Mouse (Mus musculus) heart, embryonic 13.5 days (tissue): ENCODE measurements around the gene Cldn3. TPM values are rescaled to one million over a fixed set of nuclear protein-coding genes. Genes with fewer than 3 reads are reported as not detected.
"Not testable (repeated sequence)": the region's sequence is repeated elsewhere in the genome, so short reads cannot be mapped to it uniquely, and the experiment has no call there.

Experiments used
- ATAC-seq: fragments of 200-750 bp; cut with Nextera tagmentation; 2 replicates; pipeline ENCODE4 v1.8.0; 2017; ENCODE audit warnings: moderate TSS enrichment; ENCODE audit not compliant: insufficient number of reproducible peaks, low FRiP score, low TSS enrichment; ENCODE audit errors: extremely low read depth
- H3K27ac ChIP-seq: fragments of 300-500 bp; sonication (generic); replicated peaks from 2 replicates; pipeline ENCODE4 v1.5.1; 2015; ENCODE audit warnings: moderate library complexity, mild to moderate bottlenecking, inconsistent platforms
- H3K27me3 ChIP-seq: fragments of 300-500 bp; sonication (generic); replicated peaks from 2 replicates; pipeline ENCODE4 v1.6.1; 2015; ENCODE audit warnings: mild to moderate bottlenecking, inconsistent platforms
- H3K36me3 ChIP-seq: fragments of 300-500 bp; sonication (generic); 2 replicates; pipeline ENCODE4 v1.6.1; 2015; ENCODE audit warnings: mild to moderate bottlenecking, inconsistent platforms
- H3K4me1 ChIP-seq: fragments of 300-500 bp; sonication (generic); 2 replicates; pipeline ENCODE4 v1.6.1; 2015; ENCODE audit warnings: inconsistent platforms
- H3K4me2 ChIP-seq: fragments of 300-500 bp; sonication (generic); 2 replicates; pipeline ENCODE4 v1.6.1; 2015; ENCODE audit warnings: inconsistent platforms, mild to moderate bottlenecking, moderate library complexity
- H3K4me3 ChIP-seq: fragments of 300-500 bp; sonication (generic); 2 replicates; pipeline ENCODE4 v1.5.1; 2015; ENCODE audit warnings: moderate library complexity, mild to moderate bottlenecking, inconsistent platforms
- H3K9ac ChIP-seq: fragments of 300-500 bp; sonication (generic); 2 replicates; pipeline ENCODE4 v1.6.1; 2015; ENCODE audit warnings: inconsistent platforms, mild to moderate bottlenecking, moderate library complexity
- H3K9me3 ChIP-seq: fragments of 300-500 bp; sonication (generic); 2 replicates; pipeline ENCODE4 v1.6.1; 2016; ENCODE audit warnings: inconsistent platforms
- WGBS: fragments of 180-500 bp; shearing (Covaris S2); methylation state at CpG from one replicate; pipeline ENCODE4 v1.1.7; 2015; ENCODE audit warnings: mixed read lengths; 5-methylcytosine and 5-hydroxymethylcytosine counted together
- polyA plus RNA-seq: library from polyadenylated mRNA; unstranded; fragments of >200 nt; fragmentation: Nextera tagmentation; extraction: Ambion mirVana; gene quantifications from 2 replicates; pipeline ENCODE4 v1.2.1, GENCODE M21; 2015

Cldn3 gene
- polyA plus RNA-seq, 1 experiment from 2014 or later, result 7.0 TPM

GRCm38 (mm10) chr5:134947420-134948084, 38.5 kb upstream of the Cldn3 start:
- 57% methylated on average over 5 of the region's 5 CpGs for WGBS
- Histone ChIP-seq H3K9me3 (no peaks in the 10 kb centered on the region), H3K9ac (no peak overlapping the region), H3K4me3 (no peak overlapping the region), H3K27me3 (peaks cover 38% of the 10 kb centered on the region), H3K36me3 (no peaks in the 10 kb centered on the region), H3K27ac (no peak overlapping the region), H3K4me2 (no peak overlapping the region), H3K4me1 (peaks cover 51% of the 10 kb centered on the region)
- ATAC-seq, result no peak

GRCm38 (mm10) chr5:134948085-134948439, 38.0 kb upstream of the Cldn3 start:
- ATAC-seq, result no peak
- H3K27ac ChIP-seq, result no peak overlapping the region
- H3K36me3 ChIP-seq, result no peaks in the 10 kb centered on the region
- no peak overlapping the region for H3K4me3 ChIP-seq
- H3K9me3 ChIP-seq, result no peaks in the 10 kb centered on the region
- no peak overlapping the region for H3K4me2 ChIP-seq
- H3K9ac ChIP-seq, result no peak overlapping the region
- peaks cover 38% of the 10 kb centered on the region for H3K27me3 ChIP-seq
- WGBS, result 47% methylated on average over 4 of the region's 4 CpGs
- peaks cover 49% of the 10 kb centered on the region for H3K4me1 ChIP-seq

- peak overlapping the region; percentile 20; the same call in 1 of the 2 replicates for H3K4me3 ChIP-seq
- no peaks in the 10 kb centered on the region for H3K36me3 ChIP-seq
- 0 out of 2 replicates have a peak, but pooled peaks have one; percentile 34 for ATAC-seq
- peaks cover 48% of the 10 kb centered on the region for H3K4me1 ChIP-seq
- H3K27ac ChIP-seq, result peak overlapping the region; percentile 71
- H3K4me2 ChIP-seq, result peak overlapping the region; percentile 51
- H3K27me3 ChIP-seq, result peaks cover 21% of the 10 kb centered on the region
- H3K9me3 ChIP-seq, result no peaks in the 10 kb centered on the region
- 8% methylated on average over 19 of the region's 19 CpGs for WGBS
- H3K9ac ChIP-seq, result peak overlapping the region; percentile 16; the same call in 1 of the 2 replicates
Measured at GRCm38 (mm10) chr5:134951053-134951884, 34.7 kb upstream of the Cldn3 start.

GRCm38 (mm10) chr5:134955491-134955890, 30.5 kb upstream of the Cldn3 start:
- Histone ChIP-seq H3K4me1 (peaks cover 42% of the 10 kb centered on the region), H3K4me2 (no peak overlapping the region), H3K27ac (no peak overlapping the region), H3K4me3 (no peak overlapping the region), H3K36me3 (no peaks in the 10 kb centered on the region), H3K9ac (no peak overlapping the region), H3K9me3 (no peaks in the 10 kb centered on the region), H3K27me3 (no peaks in the 10 kb centered on the region; the same call in 1 of the 2 replicates)
- WGBS, result 51% methylated on average over 5 of the region's 5 CpGs
- ATAC-seq, result no peak

GRCm38 (mm10) chr5:134959114-134959513, 26.9 kb upstream of the Cldn3 start:
- H3K9me3 ChIP-seq, result no peaks in the 10 kb centered on the region

GRCm38 (mm10) chr5:134960430-134960829, 25.6 kb upstream of the Cldn3 start:
- H3K4me3 ChIP-seq, result no peak overlapping the region
- no peaks in the 10 kb centered on the region for H3K27me3 ChIP-seq
- 75% methylated on average over 2 of the region's 2 CpGs for WGBS
- H3K4me1 ChIP-seq, result peaks cover 25% of the 10 kb centered on the region
- no peak overlapping the region for H3K4me2 ChIP-seq
- no peak overlapping the region for H3K27ac ChIP-seq
- H3K9ac ChIP-seq, result no peak overlapping the region
- no peak for ATAC-seq
- H3K36me3 ChIP-seq, result no peaks in the 10 kb centered on the region
- H3K9me3 ChIP-seq, result no peaks in the 10 kb centered on the region

More at GRCm38 (mm10) chr5:134959114-134959513, 26.9 kb upstream of the Cldn3 start:
- 0 out of 2 replicates have a peak overlapping the region, but pooled peaks have one; percentile 30 for H3K27ac ChIP-seq
- no peak overlapping the region for H3K4me3 ChIP-seq
- WGBS, result 43% methylated on average over 7 of the region's 7 CpGs
- ATAC-seq, result no peak
- no peaks in the 10 kb centered on the region for H3K36me3 ChIP-seq
- H3K4me1 ChIP-seq, result peaks cover 28% of the 10 kb centered on the region
- no peaks in the 10 kb centered on the region for H3K27me3 ChIP-seq
- 0 out of 2 replicates have a peak overlapping the region, but pooled peaks have one; percentile 14 for H3K9ac ChIP-seq
- no peak overlapping the region for H3K4me2 ChIP-seq

GRCm38 (mm10) chr5:134961519-134961918, 24.5 kb upstream of the Cldn3 start:
- 90% methylated on average over 2 of the region's 2 CpGs for WGBS

GRCm38 (mm10) chr5:134963546-134963945, 22.5 kb upstream of the Cldn3 start:
- WGBS, result 24% methylated on average over 5 of the region's 5 CpGs
- no peaks in the 10 kb centered on the region for H3K9me3 ChIP-seq
- no peak for ATAC-seq

More at GRCm38 (mm10) chr5:134961519-134961918, 24.5 kb upstream of the Cldn3 start:
- no peak overlapping the region for H3K9ac ChIP-seq
- peaks cover 31% of the 10 kb centered on the region for H3K4me1 ChIP-seq
- H3K9me3 ChIP-seq, result no peaks in the 10 kb centered on the region
- H3K36me3 ChIP-seq, result no peaks in the 10 kb centered on the region
- H3K27ac ChIP-seq, result no peak overlapping the region
- H3K4me2 ChIP-seq, result no peak overlapping the region
- no peak for ATAC-seq
- H3K4me3 ChIP-seq, result no peak overlapping the region
- H3K27me3 ChIP-seq, result peaks cover 2% of the 10 kb centered on the region

GRCm38 (mm10) chr5:134964655-134965054, 21.4 kb upstream of the Cldn3 start:
- not testable (repeated sequence) for ATAC-seq, H3K4me3 ChIP-seq

More at GRCm38 (mm10) chr5:134963546-134963945, 22.5 kb upstream of the Cldn3 start:
- no peak overlapping the region for H3K9ac ChIP-seq
- peaks cover 20% of the 10 kb centered on the region for H3K27me3 ChIP-seq
- H3K36me3 ChIP-seq, result no peaks in the 10 kb centered on the region
- H3K4me2 ChIP-seq, result no peak overlapping the region
- no peak overlapping the region for H3K4me3 ChIP-seq
- no peak overlapping the region for H3K27ac ChIP-seq
- H3K4me1 ChIP-seq, result peaks cover 26% of the 10 kb centered on the region

GRCm38 (mm10) chr5:134965473-134965851, 20.6 kb upstream of the Cldn3 start:
- ATAC-seq, result no peak
- H3K4me1 ChIP-seq, result peaks cover 18% of the 10 kb centered on the region
- peaks cover 21% of the 10 kb centered on the region for H3K27me3 ChIP-seq
- H3K4me2 ChIP-seq, result peak overlapping the region; percentile 69
- H3K36me3 ChIP-seq, result no peaks in the 10 kb centered on the region
- H3K27ac ChIP-seq, result no peak overlapping the region
- no peaks in the 10 kb centered on the region for H3K9me3 ChIP-seq
- peak overlapping the region; percentile 70 for H3K9ac ChIP-seq
- WGBS, result 8% methylated on average over 10 of the region's 10 CpGs
- H3K4me3 ChIP-seq, result peak overlapping the region; percentile 38

More at GRCm38 (mm10) chr5:134964655-134965054, 21.4 kb upstream of the Cldn3 start:
- H3K4me1 ChIP-seq, result peaks cover 18% of the 10 kb centered on the region
- not testable (repeated sequence) for H3K36me3 ChIP-seq, H3K9ac ChIP-seq, H3K9me3 ChIP-seq, H3K27ac ChIP-seq, H3K4me2 ChIP-seq
- H3K27me3 ChIP-seq, result peaks cover 21% of the 10 kb centered on the region
